ENCODE assay signal across 24 mouse cellular contexts in genomic region chr2:173185282-173185681, GRCm38 (mm10). TPM values are rescaled to one million over a fixed set of nuclear protein-coding genes. Genes with fewer than 3 reads are reported as not detected.
DNase-seq lines count a peak whose midpoint lies in the region; ATAC-seq and TF ChIP-seq lines count a peak whose summit lies in the region.
"Had no signal": no experiment of that assay in that cellular context is flagged by ENCODE, and none has a peak within 500 bp of the region (broad histone marks: within the 10 kb centered on the region; RNA-seq: fewer than 3 reads in every experiment).

No protein-coding gene starts in this region.

- whole genome bisulfite sequencing in forebrain, embryonic 11.5 days: 74% methylated on average over 6 of the region's 6 CpGs
- WGBS in forebrain, embryonic 14.5 days: 80% methylated on average over 6 of the region's 6 CpGs
- WGBS in liver, postnatal 0 days (ENCODE audit: insufficient replicate concordance): 50% methylated on average over 6 of the region's 6 CpGs
- 72% methylated on average over 6 of the region's 6 CpGs for WGBS in limb, embryonic 11.5 days

- no peak for TF ChIP-seq CTCF in liver, postnatal 0 days (IDR thresholded peaks at IDR 0.05; ENCODE audit: low read depth)

- no peak overlapping the region for H3K27ac ChIP-seq in forebrain, embryonic 11.5 days (ENCODE audit: low read depth, low read length)
- H3K27ac ChIP-seq in forebrain, embryonic 14.5 days (ENCODE audit: low read depth, low read length): no peak overlapping the region
- no peak overlapping the region for H3K27ac ChIP-seq in liver, postnatal 0 days (ENCODE audit: low read depth)
- no peak overlapping the region for H3K27ac ChIP-seq in limb, embryonic 11.5 days (replicated peaks; ENCODE audit: low read depth, low read length)
- H3K27ac ChIP-seq: embryonic facial prominence, embryonic 12.5 days; forebrain, embryonic 13.5 days; hindbrain, postnatal 0 days; midbrain, embryonic 15.5 days; stomach, embryonic 15.5 days had no signal

- H3K4me1 ChIP-seq in forebrain, embryonic 11.5 days (replicated peaks; ENCODE audit: control insufficient read depth, insufficient read depth, low read length): no peaks in the 10 kb centered on the region
- H3K4me1 ChIP-seq in forebrain, embryonic 14.5 days (ENCODE audit: control insufficient read depth, insufficient read depth, low read length): no peaks in the 10 kb centered on the region
- H3K4me1 ChIP-seq in liver, postnatal 0 days (ENCODE audit: insufficient read depth): no peaks in the 10 kb centered on the region
- no peaks in the 10 kb centered on the region for H3K4me1 ChIP-seq in limb, embryonic 11.5 days (ENCODE audit: control insufficient read depth, insufficient read depth, low read length)
- H3K4me1 ChIP-seq: embryonic facial prominence, embryonic 12.5 days; forebrain, embryonic 13.5 days; heart, embryonic 12.5 days had no signal

- DNase-seq in forebrain, embryonic 11.5 days (ENCODE audit: low spot score): peak; percentile 46
- DNase-seq in forebrain, embryonic 14.5 days (ENCODE audit: low spot score): no peak
- DNase-seq in liver: peak; percentile 2
- DNase-seq in liver, postnatal 0 days: no peak
- peak; percentile 38 for DNase-seq in testis, postnatal 10 days (ENCODE audit: low spot score)
- DNase-seq in testis, postnatal 14 days (ENCODE audit: low spot score): no peak
- DNase-seq in limb, embryonic 11.5 days (ENCODE audit: low spot score): peak; percentile 22
- no peak for DNase-seq in adrenal gland, adult 2 months
- DNase-seq: adrenal gland, adult 8-10 months; cerebellum, adult 11-12 months; cerebellum, postnatal 14 days; heart, postnatal 10 days; kidney, postnatal 10 days had no signal

- no peaks in the 10 kb centered on the region for H3K36me3 ChIP-seq in forebrain, embryonic 11.5 days (ENCODE audit: control insufficient read depth, insufficient read depth, low read length)
- H3K36me3 ChIP-seq in forebrain, embryonic 14.5 days (ENCODE audit: control insufficient read depth, insufficient read depth, low read length): no peaks in the 10 kb centered on the region
- no peaks in the 10 kb centered on the region for H3K36me3 ChIP-seq in liver, postnatal 0 days (replicated peaks; ENCODE audit: insufficient read depth, low read length)
- no peaks in the 10 kb centered on the region for H3K36me3 ChIP-seq in limb, embryonic 11.5 days (ENCODE audit: control insufficient read depth, insufficient read depth, low read length)
- H3K36me3 ChIP-seq: embryonic facial prominence, embryonic 12.5 days; heart, embryonic 12.5 days; midbrain, embryonic 15.5 days; stomach, embryonic 15.5 days had no signal

- TF ChIP-seq EP300 in liver, postnatal 0 days (IDR thresholded peaks at IDR 0.05; ENCODE audit: low read depth): no peak

- H3K4me2 ChIP-seq in forebrain, embryonic 11.5 days (ENCODE audit: low read depth, low read length, severe bottlenecking): no peak overlapping the region
- no peak overlapping the region for H3K4me2 ChIP-seq in forebrain, embryonic 14.5 days (ENCODE audit: low read length)
- no peak overlapping the region for H3K4me2 ChIP-seq in liver, postnatal 0 days (ENCODE audit: low read depth, low read length)
- no peak overlapping the region for H3K4me2 ChIP-seq in limb, embryonic 11.5 days (ENCODE audit: low read depth, severe bottlenecking)
- H3K4me2 ChIP-seq: embryonic facial prominence, embryonic 12.5 days; forebrain, embryonic 13.5 days; heart, embryonic 12.5 days; midbrain, embryonic 15.5 days; stomach, embryonic 15.5 days had no signal

- H3K27me3 ChIP-seq in forebrain, embryonic 11.5 days (ENCODE audit: control insufficient read depth, insufficient read depth, low read length): no peaks in the 10 kb centered on the region
- H3K27me3 ChIP-seq in forebrain, embryonic 14.5 days (replicated peaks; ENCODE audit: control insufficient read depth, insufficient read depth, low read length): no peaks in the 10 kb centered on the region
- H3K27me3 ChIP-seq in liver, postnatal 0 days (ENCODE audit: insufficient read depth, low read length): peaks cover 20% of the 10 kb centered on the region
- H3K27me3 ChIP-seq in limb, embryonic 11.5 days (ENCODE audit: control insufficient read depth, insufficient read depth, low read length): 0 out of 2 replicates have a peak, but pooled peaks cover 2% of the 10 kb centered on the region
- H3K27me3 ChIP-seq: midbrain, embryonic 15.5 days had no signal

- ATAC-seq in forebrain, embryonic 11.5 days (replicated peaks; ENCODE audit: low FRiP score): no peak
- ATAC-seq in forebrain, embryonic 14.5 days: no peak
- no peak for ATAC-seq in liver, postnatal 0 days
- ATAC-seq in limb, embryonic 11.5 days (ENCODE audit: insufficient number of reproducible peaks, low FRiP score, low TSS enrichment, low read depth): no peak

- no peaks in the 10 kb centered on the region for H3K9me3 ChIP-seq in forebrain, embryonic 11.5 days (ENCODE audit: control insufficient read depth, low read length)
- no peaks in the 10 kb centered on the region for H3K9me3 ChIP-seq in forebrain, embryonic 14.5 days (replicated peaks; ENCODE audit: control insufficient read depth, low read length)
- H3K9me3 ChIP-seq in liver, postnatal 0 days (ENCODE audit: low read length): no peaks in the 10 kb centered on the region
- H3K9me3 ChIP-seq in limb, embryonic 11.5 days (ENCODE audit: control insufficient read depth, low read length): no peaks in the 10 kb centered on the region
- H3K9me3 ChIP-seq: embryonic facial prominence, embryonic 12.5 days; forebrain, embryonic 13.5 days; heart, embryonic 12.5 days; midbrain, embryonic 15.5 days; stomach, embryonic 15.5 days had no signal

- no peak overlapping the region for H3K9ac ChIP-seq in forebrain, embryonic 11.5 days (ENCODE audit: low read length)
- no peak overlapping the region for H3K9ac ChIP-seq in forebrain, embryonic 14.5 days (ENCODE audit: low read length)
- H3K9ac ChIP-seq in liver, postnatal 0 days (replicated peaks): no peak overlapping the region
- H3K9ac ChIP-seq in limb, embryonic 11.5 days (ENCODE audit: low read length): no peak overlapping the region
- H3K9ac ChIP-seq: embryonic facial prominence, embryonic 12.5 days; forebrain, embryonic 13.5 days; heart, embryonic 12.5 days; midbrain, embryonic 15.5 days; stomach, embryonic 15.5 days had no signal

- no peak overlapping the region for H3K4me3 ChIP-seq in forebrain, embryonic 11.5 days (ENCODE audit: low read depth, low read length)
- no peak overlapping the region for H3K4me3 ChIP-seq in forebrain, embryonic 14.5 days (ENCODE audit: low read depth, low read length)
- H3K4me3 ChIP-seq in liver, postnatal 0 days (ENCODE audit: low read depth, low read length): no peak overlapping the region
- H3K4me3 ChIP-seq in limb, embryonic 11.5 days (ENCODE audit: low read depth, low read length): no peak overlapping the region
- H3K4me3 ChIP-seq: embryonic facial prominence, embryonic 12.5 days; forebrain, embryonic 13.5 days; heart, embryonic 12.5 days; midbrain, embryonic 15.5 days; stomach, embryonic 15.5 days had no signal

RNA-seq across cellular contexts. Expression of gene Pck1, which starts 32.4 kb away (rescaled TPM):
- not detected in 2 replicates for polyA plus RNA-seq in forebrain, embryonic 11.5 days (2014; fragmentation: Nextera tagmentation; extraction: Ambion mirVana)
- polyA plus RNA-seq in forebrain, embryonic 14.5 days (2014; fragmentation: Nextera tagmentation; extraction: Ambion mirVana): not detected in 2 replicates
- polyA plus RNA-seq in liver, postnatal 0 days (2015; fragmentation: Nextera tagmentation; extraction: Ambion mirVana): 414 and 703 TPM in 2 replicates
- 0.05 and 0.23 TPM in 2 replicates for polyA plus RNA-seq in limb, embryonic 11.5 days (2014; fragmentation: Nextera tagmentation; extraction: Ambion mirVana)
- total RNA-seq in adrenal gland, adult 2 months (2021): 1,000 to 10,000 TPM in 1 of 2 experiments, 100 to 1,000 TPM in 1; 919 to 1,359 TPM
- polyA plus RNA-seq in adrenal gland, adult 2 months (2012; rRNA removed): 84.6 and 134 TPM in 2 replicates
- total RNA-seq: layer of hippocampus, adult 18-20 months; layer of hippocampus, postnatal 14 days; megakaryocyte, adult 5-6 weeks; MEL had no signal
- polyA plus RNA-seq: embryonic facial prominence, embryonic 12.5 days; forebrain, embryonic 13.5 days; hindbrain, embryonic 11.5 days; hindbrain, postnatal 0 days; midbrain, embryonic 15.5 days had no signal

RNA-seq across cellular contexts. Expression of gene Zbp1, which starts 33.4 kb away (rescaled TPM):
- not detected in 2 replicates for polyA plus RNA-seq in forebrain, embryonic 11.5 days (2014; fragmentation: Nextera tagmentation; extraction: Ambion mirVana)
- not detected in 2 replicates for polyA plus RNA-seq in forebrain, embryonic 14.5 days (2014; fragmentation: Nextera tagmentation; extraction: Ambion mirVana)
- 4.9 and 6.7 TPM in 2 replicates for polyA plus RNA-seq in liver, postnatal 0 days (2015; fragmentation: Nextera tagmentation; extraction: Ambion mirVana)
- polyA plus RNA-seq in limb, embryonic 11.5 days (2014; fragmentation: Nextera tagmentation; extraction: Ambion mirVana): not detected in 2 replicates
- total RNA-seq in adrenal gland, adult 2 months (2021): 1 to 10 TPM; 2.7 to 9.0 TPM
- 3.3 and 3.8 TPM in 2 replicates for polyA plus RNA-seq in adrenal gland, adult 2 months (2012; rRNA removed)
- total RNA-seq: hindbrain, postnatal 0 days; layer of hippocampus, postnatal 14 days; MEL had no signal
- polyA plus RNA-seq: embryonic facial prominence, embryonic 12.5 days; forebrain, embryonic 13.5 days; heart, embryonic 12.5 days; hindbrain, embryonic 11.5 days had no signal

Comparison
In these comparisons a context has a peak if more than half of its experiments do, and no peak if none do; other contexts are left out.
1. DNase-seq: peak in forebrain, embryonic 11.5 days (single experiment), liver (single experiment), testis, postnatal 10 days (single experiment) and limb, embryonic 11.5 days (single experiment); none in forebrain, embryonic 14.5 days (single experiment), liver, postnatal 0 days (single experiment), testis, postnatal 14 days (single experiment) and adrenal gland, adult 2 months (single experiment).
2. RNA of gene Pck1, which starts 32.4 kb away (polyA plus RNA-seq): 414 to 703 TPM in liver, postnatal 0 days and 84.6 to 134 TPM in adrenal gland, adult 2 months; 0.05 to 0.23 TPM in limb, embryonic 11.5 days, not detected in forebrain, embryonic 11.5 days and not detected in forebrain, embryonic 14.5 days; every median in the first group is over 10 times any median in the second.